Mouse (Mus musculus): ENCODE data around the gene Myo10. TPM values are rescaled to one million over a fixed set of nuclear protein-coding genes. Genes with fewer than 3 reads are reported as not detected.

The Myo10 gene
- 30.0 TPM for polyA plus RNA-seq (2014; fragmentation: Illumina TruSeq; extraction: RNeasy Lipid Tissue Mini Kit (QIAGEN cat#74804); ENCODE audit: low read depth, low replicate concordance)

DNA sequence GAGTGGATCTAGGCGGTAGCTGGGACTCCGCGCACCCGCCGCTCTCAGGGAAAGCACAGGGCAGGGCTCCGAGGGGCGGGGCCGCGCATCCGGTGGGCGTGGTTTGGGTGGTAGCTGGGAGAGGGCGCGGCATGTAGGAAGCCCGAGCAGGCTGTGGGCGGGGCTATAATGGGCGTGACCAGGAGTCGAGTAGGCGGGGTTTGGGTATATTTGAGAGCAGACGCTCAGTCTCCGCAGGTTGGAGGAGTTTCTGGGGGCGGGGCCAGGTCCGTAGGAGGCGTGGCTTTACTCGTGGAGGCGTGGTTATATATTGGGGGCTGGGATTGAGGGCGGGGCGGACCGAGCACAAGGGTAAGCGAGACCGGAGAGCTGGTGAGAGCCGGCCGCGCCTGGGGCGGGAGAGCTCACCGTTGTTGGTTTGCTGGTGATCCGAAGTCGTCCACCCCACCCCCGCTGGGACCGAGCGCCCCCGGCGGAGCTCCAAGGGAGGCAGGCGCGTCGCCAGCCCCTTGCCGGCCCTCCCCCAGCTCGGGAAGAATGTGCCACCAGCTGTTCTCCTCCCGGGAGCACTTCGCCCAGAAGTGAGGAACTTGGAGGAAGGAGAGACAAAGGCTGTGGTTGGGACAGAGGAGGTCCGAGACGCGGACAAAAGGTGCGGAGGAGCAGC lies at the start of gene Myo10:
TSS of gene Myo10 (plus strand) at position 326 of the 667 bp plus-strand sequence.

DNA sequence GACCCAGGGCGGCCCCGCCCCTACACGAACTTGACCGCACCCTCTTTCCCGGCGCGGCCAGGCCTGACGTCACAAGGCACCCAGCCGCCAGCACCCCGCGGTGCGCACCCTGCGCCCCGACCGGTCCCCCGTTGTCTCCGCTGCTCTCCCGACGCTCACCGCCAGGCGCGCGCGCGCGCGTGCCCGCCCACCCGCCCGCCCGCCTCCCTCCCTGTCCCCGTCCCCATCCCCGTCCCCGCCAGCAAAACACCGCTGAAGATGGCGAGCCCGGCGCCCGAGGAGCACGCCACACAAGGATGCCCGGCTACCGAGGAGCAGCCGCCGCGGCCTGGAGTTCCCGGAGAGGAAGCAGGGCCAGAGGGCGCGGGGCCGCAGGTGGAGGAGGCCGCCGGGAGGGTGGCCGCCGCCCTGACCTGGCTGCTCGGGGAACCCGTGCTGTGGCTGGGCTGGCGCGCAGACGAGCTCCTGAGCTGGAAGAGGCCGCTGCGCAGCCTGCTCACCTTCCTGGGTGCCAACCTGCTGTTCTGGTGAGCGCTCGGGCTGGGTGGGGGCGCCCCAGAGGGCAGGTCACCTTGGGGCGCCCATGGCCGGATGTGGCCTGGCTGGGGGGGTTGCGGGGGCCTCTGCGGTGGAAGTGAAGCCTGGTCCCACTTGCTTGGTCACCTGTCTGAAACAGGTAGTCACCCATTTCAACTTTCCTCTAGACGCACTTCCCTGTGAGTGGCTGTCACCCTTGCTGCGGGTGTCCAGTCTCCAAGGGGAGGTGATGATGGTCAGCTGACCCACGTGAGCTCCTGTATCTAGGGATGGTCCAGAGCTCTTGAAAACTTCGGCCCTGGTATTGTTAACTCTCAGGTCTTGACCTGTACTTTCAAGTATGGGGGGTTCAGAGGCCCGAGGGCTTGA lies 221.0 kb downstream of the Myo10 start, which contains the start of gene Retreg1:
TSS of gene Retreg1 (plus strand) at position 95 of the 906 bp plus-strand sequence.

Other genes starting within 250 kb of the Myo10 start
- gene Basp1, start 208.8 kb upstream of the Myo10 start, polyA plus RNA-seq (2014; fragmentation: Illumina TruSeq; extraction: RNeasy Lipid Tissue Mini Kit (QIAGEN cat#74804); ENCODE audit: low read depth, low replicate concordance) = 3.4 TPM
- 357 TPM for gene Retreg1, start 220.7 kb downstream of the Myo10 start, polyA plus RNA-seq (2014; fragmentation: Illumina TruSeq; extraction: RNeasy Lipid Tissue Mini Kit (QIAGEN cat#74804); ENCODE audit: low read depth, low replicate concordance)

All from kidney, adult 10 weeks (tissue).